10 mouse cellular contexts compared by ENCODE assay signal in genomic region chr11:89027955-89028361, GRCm38 (mm10). TPM values are rescaled to one million over a fixed set of nuclear protein-coding genes. Genes with fewer than 3 reads are reported as not detected.
A peak's percentile ranks its signal among the peaks of the same experiment; 100 is the strongest.
DNase-seq lines count a peak whose midpoint lies in the region; ATAC-seq and TF ChIP-seq lines count a peak whose summit lies in the region.
"Had no signal": no experiment of that assay in that cellular context is flagged by ENCODE, and none has a peak within 500 bp of the region (broad histone marks: within the 10 kb centered on the region; RNA-seq: fewer than 3 reads in every experiment).

No protein-coding gene starts in this region.

- H3K27ac ChIP-seq in testis, adult 2 months (ENCODE audit: control insufficient read depth, insufficient read depth, low read depth, low read length), result peak overlapping the region; percentile 44; the same call in 1 of the 2 replicates
- H3K27ac ChIP-seq in hindbrain, embryonic 13.5 days, result no peak overlapping the region
- H3K27ac ChIP-seq in midbrain, embryonic 11.5 days (ENCODE audit: low read depth, low read length), result no peak overlapping the region

- no peaks in the 10 kb centered on the region for H3K27me3 ChIP-seq in testis, adult 2 months (ENCODE audit: control insufficient read depth, insufficient read depth, low read length)
- no peaks in the 10 kb centered on the region for H3K27me3 ChIP-seq in hindbrain, embryonic 13.5 days
- no peaks in the 10 kb centered on the region for H3K27me3 ChIP-seq in midbrain, embryonic 11.5 days (ENCODE audit: control insufficient read depth, insufficient read depth, low read length)

- peak; percentile 45 for ATAC-seq in megakaryocyte, adult 5-6 weeks (ENCODE audit: poor library complexity, severe bottlenecking)
- no peak for ATAC-seq in frontal cortex, adult (ENCODE audit: low TSS enrichment)
- ATAC-seq in hindbrain, embryonic 13.5 days (ENCODE audit: low FRiP score), result no peak
- no peak for ATAC-seq in midbrain, embryonic 11.5 days (ENCODE audit: low FRiP score)

- WGBS in hindbrain, embryonic 13.5 days, result 71% methylated on average over 10 of the region's 10 CpGs
- WGBS in midbrain, embryonic 11.5 days, result 83% methylated on average over 10 of the region's 10 CpGs

- H3K9ac ChIP-seq in hindbrain, embryonic 13.5 days, result no peak overlapping the region
- no peak overlapping the region for H3K9ac ChIP-seq in midbrain, embryonic 11.5 days (ENCODE audit: low read length)

- no peak for TF ChIP-seq CTCF in testis, adult 2 months (IDR thresholded peaks at IDR 0.05; ENCODE audit: control insufficient read depth, insufficient read depth, insufficient replicate concordance, low read depth, low read length)

- no peak overlapping the region for H3K4me3 ChIP-seq in testis, adult 2 months (ENCODE audit: control insufficient read depth, low read depth, low read length)
- H3K4me3 ChIP-seq in hindbrain, embryonic 13.5 days, result no peak overlapping the region
- no peak overlapping the region for H3K4me3 ChIP-seq in midbrain, embryonic 11.5 days (ENCODE audit: low read depth, low read length)

- H3K4me1 ChIP-seq in testis, adult 2 months (ENCODE audit: control insufficient read depth, insufficient read depth, low read length), result no peaks in the 10 kb centered on the region
- no peaks in the 10 kb centered on the region; the same call in 1 of the 2 replicates for H3K4me1 ChIP-seq in hindbrain, embryonic 13.5 days (replicated peaks)
- no peaks in the 10 kb centered on the region for H3K4me1 ChIP-seq in midbrain, embryonic 11.5 days (ENCODE audit: control insufficient read depth, insufficient read depth, low read length)

- H3K4me2 ChIP-seq in hindbrain, embryonic 13.5 days, result no peak overlapping the region
- no peak overlapping the region for H3K4me2 ChIP-seq in midbrain, embryonic 11.5 days

- no peaks in the 10 kb centered on the region for H3K36me3 ChIP-seq in testis, adult 2 months (ENCODE audit: control insufficient read depth, insufficient read depth, low read length)
- no peaks in the 10 kb centered on the region; the same call in 1 of the 2 replicates for H3K36me3 ChIP-seq in hindbrain, embryonic 13.5 days
- no peaks in the 10 kb centered on the region for H3K36me3 ChIP-seq in midbrain, embryonic 11.5 days (ENCODE audit: control insufficient read depth, insufficient read depth, low read length)

- H3K9me3 ChIP-seq in hindbrain, embryonic 13.5 days, result no peaks in the 10 kb centered on the region
- no peaks in the 10 kb centered on the region for H3K9me3 ChIP-seq in midbrain, embryonic 11.5 days (ENCODE audit: control insufficient read depth, low read length)

- DNase-seq in testis, postnatal 10 days (ENCODE audit: low spot score), result no peak
- peak; percentile 40 for DNase-seq in heart, postnatal 4 days
- DNase-seq in adrenal gland, adult 2 months, result no peak
- no peak for DNase-seq in midbrain, embryonic 11.5 days (ENCODE audit: low spot score, missing footprints)
- DNase-seq: adrenal gland, postnatal 14 days had no signal

- no peak for TF ChIP-seq POLR2A in testis, adult 2 months (IDR thresholded peaks at IDR 0.05; ENCODE audit: control insufficient read depth, low read depth, low read length)

RNA-seq across cellular contexts. Expression of gene Trim25, which starts 28.8 kb away (rescaled TPM):
- polyA plus RNA-seq in testis, adult 2 months (2012; rRNA removed), result 4.3 and 4.6 TPM in 2 replicates
- total RNA-seq in heart, postnatal 4 days (2021), result 10 to 100 TPM; 31.3 to 32.8 TPM
- 33.4 and 33.7 TPM in 2 replicates for total RNA-seq in megakaryocyte, adult 5-6 weeks (2015)
- total RNA-seq in megakaryocyte, adult 5-6 weeks (2017), result 24.5 and 28.7 TPM in 2 replicates
- polyA plus RNA-seq in hindbrain, embryonic 13.5 days (2015; fragmentation: Nextera tagmentation; extraction: Ambion mirVana), result 4.6 and 4.8 TPM in 2 replicates
- 100 to 1,000 TPM in 1 of 2 experiments, 10 to 100 TPM in 1; 87.4 to 180 TPM for total RNA-seq in adrenal gland, adult 2 months (2021)
- polyA plus RNA-seq in adrenal gland, adult 2 months (2012; rRNA removed), result 181 and 270 TPM in 2 replicates
- polyA plus RNA-seq in midbrain, embryonic 11.5 days (2014; fragmentation: Nextera tagmentation; extraction: Ambion mirVana), result 2.9 TPM in 2 replicates

RNA-seq across cellular contexts. Expression of gene Dgke, which starts 38.7 kb away (rescaled TPM):
- polyA plus RNA-seq in testis, adult 2 months (2012; rRNA removed), result 2.9 and 4.0 TPM in 2 replicates
- 10 to 100 TPM; 12.4 to 13.6 TPM for total RNA-seq in heart, postnatal 4 days (2021)
- total RNA-seq in megakaryocyte, adult 5-6 weeks (2015), result 1.1 and 1.3 TPM in 2 replicates
- 2.6 and 2.7 TPM in 2 replicates for total RNA-seq in megakaryocyte, adult 5-6 weeks (2017)
- polyA plus RNA-seq in hindbrain, embryonic 13.5 days (2015; fragmentation: Nextera tagmentation; extraction: Ambion mirVana), result 14.8 and 15.6 TPM in 2 replicates
- total RNA-seq in adrenal gland, adult 2 months (2021), result 10 to 100 TPM; 11.0 to 11.3 TPM
- 7.8 TPM in 2 replicates for polyA plus RNA-seq in adrenal gland, adult 2 months (2012; rRNA removed)
- polyA plus RNA-seq in midbrain, embryonic 11.5 days (2014; fragmentation: Nextera tagmentation; extraction: Ambion mirVana), result 4.1 and 4.6 TPM in 2 replicates

RNA-seq across cellular contexts. Expression of gene Gm525, which starts 45.7 kb away (rescaled TPM):
- 10.4 and 17.4 TPM in 2 replicates for polyA plus RNA-seq in testis, adult 2 months (2012; rRNA removed)
- total RNA-seq in heart, postnatal 4 days (2021), result not detected
- total RNA-seq in megakaryocyte, adult 5-6 weeks (2015), result not detected in 2 replicates
- total RNA-seq in megakaryocyte, adult 5-6 weeks (2017), result not detected in 2 replicates
- not detected in 2 replicates for polyA plus RNA-seq in hindbrain, embryonic 13.5 days (2015; fragmentation: Nextera tagmentation; extraction: Ambion mirVana)
- not detected for total RNA-seq in adrenal gland, adult 2 months (2021)
- polyA plus RNA-seq in adrenal gland, adult 2 months (2012; rRNA removed), result 0.26 and 0.58 TPM in 2 replicates
- polyA plus RNA-seq in midbrain, embryonic 11.5 days (2014; fragmentation: Nextera tagmentation; extraction: Ambion mirVana), result not detected in 2 replicates
- total RNA-seq: adrenal gland, postnatal 14 days had no signal
- polyA plus RNA-seq: neural tube, embryonic 14.5 days had no signal

RNA-seq across cellular contexts. Expression of gene Coil, which starts 57.9 kb away (rescaled TPM):
- 98.9 and 101 TPM in 2 replicates for polyA plus RNA-seq in testis, adult 2 months (2012; rRNA removed)
- 1 to 10 TPM; 7.6 to 9.0 TPM for total RNA-seq in heart, postnatal 4 days (2021)
- 6.6 and 7.2 TPM in 2 replicates for total RNA-seq in megakaryocyte, adult 5-6 weeks (2015)
- total RNA-seq in megakaryocyte, adult 5-6 weeks (2017), result 6.4 and 7.0 TPM in 2 replicates
- 26.7 and 27.3 TPM in 2 replicates for polyA plus RNA-seq in hindbrain, embryonic 13.5 days (2015; fragmentation: Nextera tagmentation; extraction: Ambion mirVana)
- 1 to 10 TPM; 8.4 to 9.6 TPM for total RNA-seq in adrenal gland, adult 2 months (2021)
- polyA plus RNA-seq in adrenal gland, adult 2 months (2012; rRNA removed), result 4.2 and 4.8 TPM in 2 replicates
- polyA plus RNA-seq in midbrain, embryonic 11.5 days (2014; fragmentation: Nextera tagmentation; extraction: Ambion mirVana), result 24.2 and 24.5 TPM in 2 replicates

Comparison
In these comparisons a context has a peak if more than half of its experiments do, and no peak if none do; other contexts are left out.
1. RNA of gene Trim25, which starts 28.8 kb away (polyA plus RNA-seq): 181 to 270 TPM in adrenal gland, adult 2 months; 4.6 to 4.8 TPM in hindbrain, embryonic 13.5 days, 4.3 to 4.6 TPM in testis, adult 2 months and 2.9 TPM in midbrain, embryonic 11.5 days; every median in the first group is over 10 times any median in the second.